Mouse (Mus musculus): ENCODE data around the gene Col4a6. TPM values are rescaled to one million over a fixed set of nuclear protein-coding genes. Genes with fewer than 3 reads are reported as not detected.

Gene Col4a6
- polyA plus RNA-seq, 1 experiment from 2014 or later, result 7.0 TPM

DNA sequence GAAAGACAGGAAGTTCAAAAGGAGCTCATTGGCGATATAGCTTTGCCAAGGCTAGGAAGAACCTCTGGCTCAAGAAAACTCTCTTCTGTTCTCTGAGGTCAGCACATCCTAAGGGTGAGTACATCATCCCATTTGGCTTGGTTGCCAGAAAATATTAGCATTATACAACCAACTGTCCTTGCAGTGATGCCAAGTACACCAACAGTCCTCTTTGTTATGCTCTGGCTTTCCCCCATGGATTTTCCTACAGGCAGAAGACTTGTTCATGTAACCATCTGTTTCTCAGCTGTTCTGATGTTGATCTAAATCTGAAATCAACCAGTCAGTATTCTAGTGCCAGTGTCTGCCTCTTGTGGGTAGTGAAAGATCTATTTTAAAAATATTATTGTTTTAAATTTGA, 103.6 kb downstream of the Col4a6 start:
- H3K27ac ChIP-seq, result no peak overlapping the region
- DNase-seq (ENCODE audit: low spot score), result no peak
- H3K27me3 ChIP-seq (ENCODE audit: insufficient read depth, poor library complexity, severe bottlenecking), result no peaks in the 10 kb centered on the region
- no peak overlapping the region for H3K4me3 ChIP-seq
- H3K9me3 ChIP-seq, result no peaks in the 10 kb centered on the region
- 75% methylated on average over 1 of the region's 1 CpGs for WGBS
- no peaks in the 10 kb centered on the region for H3K36me3 ChIP-seq
- no peaks in the 10 kb centered on the region for H3K4me1 ChIP-seq

GRCm38 (mm10) chrX:141363331-141363730, 110.5 kb downstream of the Col4a6 start:
- no peak for DNase-seq (ENCODE audit: low spot score)
- Histone ChIP-seq H3K36me3 (no peaks in the 10 kb centered on the region), H3K27ac (no peak overlapping the region), H3K4me1 (no peaks in the 10 kb centered on the region), H3K4me3 (no peak overlapping the region), H3K9me3 (no peaks in the 10 kb centered on the region), H3K27me3 (ENCODE audit: insufficient read depth, poor library complexity, severe bottlenecking) (no peaks in the 10 kb centered on the region)

- no peak for DNase-seq (ENCODE audit: low spot score)
- H3K4me1 ChIP-seq, result no peaks in the 10 kb centered on the region
- no peak overlapping the region for H3K4me3 ChIP-seq
- H3K27me3 ChIP-seq (ENCODE audit: insufficient read depth, poor library complexity, severe bottlenecking), result no peaks in the 10 kb centered on the region
- WGBS, result 58% methylated on average over 2 of the region's 2 CpGs
- no peaks in the 10 kb centered on the region for H3K36me3 ChIP-seq
- H3K27ac ChIP-seq, result no peak overlapping the region
- H3K9me3 ChIP-seq, result no peaks in the 10 kb centered on the region
Observed at GRCm38 (mm10) chrX:141341417-141341816, 132.5 kb downstream of the Col4a6 start.

DNA sequence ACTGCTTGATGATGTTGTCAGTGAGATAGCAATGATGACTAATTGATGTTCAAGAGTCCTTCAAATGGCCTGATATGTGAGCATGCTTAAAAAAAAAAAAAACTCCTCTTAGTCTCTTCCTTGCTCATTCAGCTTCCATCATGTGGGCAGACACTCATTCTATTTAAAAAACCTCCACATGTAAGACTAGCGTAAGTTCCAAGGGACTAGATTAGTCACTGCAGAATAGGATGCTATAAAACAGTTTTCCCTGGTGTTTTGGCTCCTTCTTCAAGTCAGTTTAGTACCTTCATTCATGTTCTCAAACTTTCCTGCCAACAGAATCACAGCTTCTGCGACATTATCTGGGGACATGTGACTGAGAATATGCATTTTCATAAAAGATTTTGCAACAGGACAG, 145.8 kb downstream of the Col4a6 start:
- no peak for DNase-seq (ENCODE audit: low spot score)
- Histone ChIP-seq H3K27me3 (ENCODE audit: insufficient read depth, poor library complexity, severe bottlenecking) (peaks cover 10% of the 10 kb centered on the region; the same call in 1 of the 2 replicates), H3K4me3 (no peak overlapping the region), H3K27ac (no peak overlapping the region), H3K36me3 (no peaks in the 10 kb centered on the region), H3K9me3 (no peaks in the 10 kb centered on the region), H3K4me1 (no peaks in the 10 kb centered on the region)
- 83% methylated on average over 2 of the region's 2 CpGs for WGBS

DNA sequence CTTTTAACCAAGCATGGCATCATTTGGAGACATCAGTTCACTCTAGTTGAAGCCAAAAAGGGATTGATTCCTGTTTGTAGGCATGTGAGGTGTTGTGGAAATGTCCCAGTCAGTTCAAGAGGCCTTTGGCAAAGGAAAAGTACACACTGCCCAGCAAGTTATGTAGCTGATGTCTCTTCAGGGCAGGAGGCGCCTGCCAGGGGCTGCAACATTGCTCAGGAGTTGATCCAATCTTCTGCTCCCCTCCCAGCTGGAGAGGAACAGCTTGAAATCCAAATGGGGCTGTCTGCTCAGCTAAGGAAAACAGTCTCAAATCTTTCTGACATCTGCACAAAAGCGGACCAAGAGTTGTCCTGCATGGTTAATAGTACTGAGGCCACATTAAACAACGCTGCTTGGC, 149.7 kb downstream of the Col4a6 start:
- Histone ChIP-seq H3K27ac (no peak overlapping the region), H3K4me1 (no peaks in the 10 kb centered on the region), H3K4me3 (no peak overlapping the region), H3K9me3 (no peaks in the 10 kb centered on the region), H3K36me3 (no peaks in the 10 kb centered on the region), H3K27me3 (ENCODE audit: insufficient read depth, poor library complexity, severe bottlenecking) (no peaks in the 10 kb centered on the region; the same call in 1 of the 2 replicates)
- no peak for DNase-seq (ENCODE audit: low spot score)
- 54% methylated on average over 3 of the region's 3 CpGs for WGBS

- no peaks in the 10 kb centered on the region for H3K36me3 ChIP-seq
- H3K4me3 ChIP-seq, result no peak overlapping the region
- H3K27ac ChIP-seq, result no peak overlapping the region
- no peaks in the 10 kb centered on the region for H3K4me1 ChIP-seq
- WGBS, result 70% methylated on average over 1 of the region's 1 CpGs
- no peak for DNase-seq (ENCODE audit: low spot score)
- H3K9me3 ChIP-seq, result no peaks in the 10 kb centered on the region
- no peaks in the 10 kb centered on the region; the same call in 1 of the 2 replicates for H3K27me3 ChIP-seq (ENCODE audit: insufficient read depth, poor library complexity, severe bottlenecking)
Observed at GRCm38 (mm10) chrX:141316217-141316616, 157.7 kb downstream of the Col4a6 start.

GRCm38 (mm10) chrX:141315795-141316194, 158.1 kb downstream of the Col4a6 start:
- Histone ChIP-seq H3K4me3 (no peak overlapping the region), H3K27me3 (ENCODE audit: insufficient read depth, poor library complexity, severe bottlenecking) (no peaks in the 10 kb centered on the region; the same call in 1 of the 2 replicates), H3K36me3 (no peaks in the 10 kb centered on the region), H3K9me3 (no peaks in the 10 kb centered on the region), H3K27ac (no peak overlapping the region), H3K4me1 (no peaks in the 10 kb centered on the region)
- no peak for DNase-seq (ENCODE audit: low spot score)
- WGBS, result 54% methylated on average over 3 of the region's 3 CpGs

GRCm38 (mm10) chrX:141292702-141293462, 181.0 kb downstream of the Col4a6 start:
- Histone ChIP-seq H3K4me1 (no peaks in the 10 kb centered on the region), H3K27me3 (ENCODE audit: insufficient read depth, poor library complexity, severe bottlenecking) (no peaks in the 10 kb centered on the region), H3K36me3 (no peaks in the 10 kb centered on the region), H3K4me3 (no peak overlapping the region), H3K27ac (no peak overlapping the region), H3K9me3 (no peaks in the 10 kb centered on the region)
- 82% methylated on average over 3 of the region's 3 CpGs for WGBS
- DNase-seq (ENCODE audit: low spot score), result no peak

GRCm38 (mm10) chrX:141276397-141276796, 197.5 kb downstream of the Col4a6 start:
- 80% methylated on average over 2 of the region's 2 CpGs for WGBS

DNA sequence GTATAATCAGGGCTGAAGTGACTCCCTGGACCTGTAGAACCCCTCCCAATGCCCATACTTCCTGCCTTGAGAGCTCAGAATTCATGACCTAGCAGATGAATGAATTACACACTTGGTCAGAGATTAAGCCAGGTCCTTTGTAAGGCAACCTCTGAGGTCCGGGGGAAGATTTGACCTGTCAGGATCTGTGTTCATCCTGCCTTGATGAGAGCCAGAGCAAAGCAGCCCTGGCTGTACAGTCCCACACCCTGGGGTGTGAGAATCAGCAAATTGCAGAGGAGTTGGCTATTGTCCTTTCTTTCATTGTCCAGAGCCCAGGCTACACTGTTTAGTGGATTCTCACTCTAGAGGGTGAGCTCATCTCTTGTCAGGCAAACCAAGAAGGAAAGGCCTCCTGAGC, 207.9 kb downstream of the Col4a6 start:
- H3K27me3 ChIP-seq (ENCODE audit: insufficient read depth, poor library complexity, severe bottlenecking), result no peaks in the 10 kb centered on the region; the same call in 1 of the 2 replicates
- no peaks in the 10 kb centered on the region for H3K9me3 ChIP-seq
- no peaks in the 10 kb centered on the region for H3K4me1 ChIP-seq
- H3K36me3 ChIP-seq, result no peaks in the 10 kb centered on the region
- no peak overlapping the region for H3K4me3 ChIP-seq
- no peak overlapping the region for H3K27ac ChIP-seq
- no peak for DNase-seq (ENCODE audit: low spot score)
- WGBS, result 59% methylated on average over 1 of the region's 1 CpGs

More at GRCm38 (mm10) chrX:141276397-141276796, 197.5 kb downstream of the Col4a6 start:
- H3K27ac ChIP-seq, result no peak overlapping the region
- DNase-seq (ENCODE audit: low spot score), result no peak
- H3K4me3 ChIP-seq, result no peak overlapping the region
- H3K9me3 ChIP-seq, result no peaks in the 10 kb centered on the region
- H3K4me1 ChIP-seq, result no peaks in the 10 kb centered on the region
- H3K36me3 ChIP-seq, result no peaks in the 10 kb centered on the region
- no peaks in the 10 kb centered on the region for H3K27me3 ChIP-seq (ENCODE audit: insufficient read depth, poor library complexity, severe bottlenecking)

- 74% methylated on average over 1 of the region's 1 CpGs for WGBS
- Histone ChIP-seq H3K36me3 (no peaks in the 10 kb centered on the region), H3K27ac (no peak overlapping the region), H3K4me1 (no peaks in the 10 kb centered on the region), H3K4me3 (no peak overlapping the region), H3K27me3 (ENCODE audit: insufficient read depth, poor library complexity, severe bottlenecking) (no peaks in the 10 kb centered on the region), H3K9me3 (no peaks in the 10 kb centered on the region)
- no peak for DNase-seq (ENCODE audit: low spot score)
Observed at GRCm38 (mm10) chrX:141249636-141250035, 224.2 kb downstream of the Col4a6 start.

DNA sequence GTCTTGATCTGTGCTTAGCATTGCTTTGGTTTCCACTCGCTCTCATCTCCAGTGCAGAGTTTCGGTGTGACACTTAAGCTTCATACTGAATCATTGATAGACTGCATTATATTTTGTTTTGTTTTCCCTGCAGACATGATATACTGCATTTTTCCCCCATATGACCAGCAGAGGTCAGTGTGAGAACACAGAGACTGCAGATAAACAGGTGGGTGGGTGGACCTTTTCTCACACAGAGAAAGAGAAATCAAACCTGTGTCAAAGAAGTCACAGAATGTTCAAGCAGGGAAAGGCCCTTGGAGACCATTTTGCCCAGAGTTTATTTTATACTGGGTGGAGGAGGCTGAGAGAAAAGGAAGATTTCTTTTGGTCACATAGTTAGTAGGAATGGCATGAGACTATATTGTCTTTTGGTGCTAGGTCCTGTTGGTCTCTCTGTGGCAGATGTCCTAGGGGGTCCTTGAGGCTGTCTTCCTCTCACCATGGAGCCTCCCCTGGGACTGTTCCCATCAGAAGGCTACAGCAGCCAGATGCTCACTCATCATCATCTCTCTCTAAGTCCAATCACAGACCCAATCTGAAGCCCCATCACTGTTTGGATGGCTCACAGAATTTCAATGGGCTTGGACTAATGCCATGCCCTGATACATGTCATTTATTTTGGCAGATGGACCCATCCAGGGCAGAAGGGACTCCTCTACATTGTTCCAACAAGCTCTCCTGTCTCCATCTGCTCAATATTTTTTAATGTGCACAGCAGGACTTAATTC, 237.1 kb downstream of the Col4a6 start:
- Histone ChIP-seq H3K9me3 (no peaks in the 10 kb centered on the region), H3K36me3 (no peaks in the 10 kb centered on the region), H3K4me1 (no peaks in the 10 kb centered on the region), H3K27ac (no peak overlapping the region), H3K27me3 (ENCODE audit: insufficient read depth, poor library complexity, severe bottlenecking) (peaks cover 17% of the 10 kb centered on the region; the same call in 1 of the 2 replicates), H3K4me3 (no peak overlapping the region)
- no peak for DNase-seq (ENCODE audit: low spot score)
- WGBS, result 73% methylated on average over 2 of the region's 2 CpGs

- Histone ChIP-seq H3K36me3 (no peaks in the 10 kb centered on the region), H3K4me1 (no peaks in the 10 kb centered on the region), H3K27ac (no peak overlapping the region), H3K9me3 (no peaks in the 10 kb centered on the region), H3K4me3 (no peak overlapping the region), H3K27me3 (ENCODE audit: insufficient read depth, poor library complexity, severe bottlenecking) (peaks cover 6% of the 10 kb centered on the region; the same call in 1 of the 2 replicates)
- WGBS, result 74% methylated on average over 2 of the region's 2 CpGs
- DNase-seq (ENCODE audit: low spot score), result no peak
Observed at GRCm38 (mm10) chrX:141228169-141228568, 245.7 kb downstream of the Col4a6 start.
